Mouse (Mus musculus) midbrain, embryonic 11.5 days (tissue): Measurements from ENCODE around the gene Gm20896. TPM values are rescaled to one million over a fixed set of nuclear protein-coding genes. Genes with fewer than 3 reads are reported as not detected.
"Not testable (repeated sequence)": the region's sequence is repeated elsewhere in the genome, so short reads cannot be mapped to it uniquely, and the experiment has no call there.

Experiments used
- ATAC-seq: fragments of 200-750 bp; cut with Nextera tagmentation; 2 replicates; pipeline ENCODE4 v1.8.0; 2017; ENCODE audit warnings: moderate TSS enrichment, moderate library complexity; ENCODE audit not compliant: low FRiP score
- DNase-seq: peaks from one replicate; pipeline ENCODE4 v3.0.0; 2015; ENCODE audit warnings: low spot score; ENCODE audit errors: missing footprints
- H3K27ac ChIP-seq: fragments of 300-500 bp; sonication (generic); 2 replicates; pipeline ENCODE4 v1.5.1; 2014; ENCODE audit warnings: low read depth, low read length
- H3K27me3 ChIP-seq: fragments of 300-500 bp; sonication (generic); 2 replicates; pipeline ENCODE4 v1.6.1; 2014; ENCODE audit warnings: mild to moderate bottlenecking, low read length, moderate library complexity, mixed read lengths; ENCODE audit not compliant: control insufficient read depth, insufficient read depth
- H3K36me3 ChIP-seq: fragments of 300-500 bp; sonication (generic); 2 replicates; pipeline ENCODE4 v1.6.1; 2014; ENCODE audit warnings: mild to moderate bottlenecking, low read length, moderate library complexity, mixed read lengths; ENCODE audit not compliant: control insufficient read depth, insufficient read depth
- H3K4me1 ChIP-seq: fragments of 300-500 bp; sonication (generic); 2 replicates; pipeline ENCODE4 v1.6.1; 2014; ENCODE audit warnings: low read length; ENCODE audit not compliant: control insufficient read depth, insufficient read depth
- H3K4me2 ChIP-seq: fragments of 300-500 bp; sonication (generic); 2 replicates; pipeline ENCODE4 v1.6.1; 2014; ENCODE audit warnings: mild to moderate bottlenecking, moderate library complexity
- H3K4me3 ChIP-seq: fragments of 300-500 bp; sonication (generic); 2 replicates; pipeline ENCODE4 v1.5.1; 2014; ENCODE audit warnings: low read depth, low read length
- H3K9ac ChIP-seq: fragments of 300-500 bp; sonication (generic); 2 replicates; pipeline ENCODE4 v1.6.1; 2014; ENCODE audit warnings: low read length
- H3K9me3 ChIP-seq: fragments of 300-500 bp; sonication (generic); 2 replicates; pipeline ENCODE4 v1.6.1; 2016; ENCODE audit warnings: low read length; ENCODE audit not compliant: control insufficient read depth
- WGBS: fragments of 180-500 bp; shearing (Covaris S2); extraction: QIAGEN DNeasy Blood & Tissue Kit; methylation state at CpG from one replicate; pipeline ENCODE4 v1.1.7; 2014; 5-methylcytosine and 5-hydroxymethylcytosine counted together
- polyA plus RNA-seq: library from polyadenylated mRNA; unstranded; fragments of >200 nt; fragmentation: Nextera tagmentation; extraction: Ambion mirVana; gene quantifications from 2 replicates; pipeline ENCODE4 v1.2.1, GENCODE M21; 2014

Gene Gm20896
- not detected in 2 replicates for polyA plus RNA-seq

- WGBS, result 67% methylated on average over 1 of the region's 6 CpGs
- ATAC-seq, H3K27ac ChIP-seq: not testable (repeated sequence)
Measured at GRCm38 (mm10) chrY:35921426-35921825, at the start of gene Gm20896. Gene Gm20896 (minus strand): TSS chrY:35921526.

More at GRCm38 (mm10) chrY:35921426-35921825, at the start of gene Gm20896:
- not testable (repeated sequence) for H3K4me1 ChIP-seq, H3K4me3 ChIP-seq, H3K36me3 ChIP-seq, H3K9me3 ChIP-seq, DNase-seq, H3K9ac ChIP-seq, H3K4me2 ChIP-seq, H3K27me3 ChIP-seq
